Mouse (Mus musculus) midbrain, embryonic 11.5 days (tissue): ENCODE measurements around the gene Kif11. TPM values are rescaled to one million over a fixed set of nuclear protein-coding genes. Genes with fewer than 3 reads are reported as not detected.

Experiments
- ATAC-seq: fragments of 200-750 bp; cut with Nextera tagmentation; 2 replicates; pipeline ENCODE4 v1.8.0; 2017; ENCODE audit warnings: moderate TSS enrichment, moderate library complexity; ENCODE audit not compliant: low FRiP score
- DNase-seq: peaks from one replicate; pipeline ENCODE4 v3.0.0; 2015; ENCODE audit warnings: low spot score; ENCODE audit errors: missing footprints
- H3K27ac ChIP-seq: fragments of 300-500 bp; sonication (generic); 2 replicates; pipeline ENCODE4 v1.5.1; 2014; ENCODE audit warnings: low read depth, low read length
- H3K27me3 ChIP-seq: fragments of 300-500 bp; sonication (generic); 2 replicates; pipeline ENCODE4 v1.6.1; 2014; ENCODE audit warnings: mild to moderate bottlenecking, low read length, moderate library complexity, mixed read lengths; ENCODE audit not compliant: control insufficient read depth, insufficient read depth
- H3K36me3 ChIP-seq: fragments of 300-500 bp; sonication (generic); 2 replicates; pipeline ENCODE4 v1.6.1; 2014; ENCODE audit warnings: mild to moderate bottlenecking, low read length, moderate library complexity, mixed read lengths; ENCODE audit not compliant: control insufficient read depth, insufficient read depth
- H3K4me1 ChIP-seq: fragments of 300-500 bp; sonication (generic); 2 replicates; pipeline ENCODE4 v1.6.1; 2014; ENCODE audit warnings: low read length; ENCODE audit not compliant: control insufficient read depth, insufficient read depth
- H3K4me2 ChIP-seq: fragments of 300-500 bp; sonication (generic); 2 replicates; pipeline ENCODE4 v1.6.1; 2014; ENCODE audit warnings: mild to moderate bottlenecking, moderate library complexity
- H3K4me3 ChIP-seq: fragments of 300-500 bp; sonication (generic); 2 replicates; pipeline ENCODE4 v1.5.1; 2014; ENCODE audit warnings: low read depth, low read length
- H3K9ac ChIP-seq: fragments of 300-500 bp; sonication (generic); 2 replicates; pipeline ENCODE4 v1.6.1; 2014; ENCODE audit warnings: low read length
- H3K9me3 ChIP-seq: fragments of 300-500 bp; sonication (generic); 2 replicates; pipeline ENCODE4 v1.6.1; 2016; ENCODE audit warnings: low read length; ENCODE audit not compliant: control insufficient read depth
- WGBS: fragments of 180-500 bp; shearing (Covaris S2); extraction: QIAGEN DNeasy Blood & Tissue Kit; methylation state at CpG from one replicate; pipeline ENCODE4 v1.1.7; 2014; 5-methylcytosine and 5-hydroxymethylcytosine counted together
- polyA plus RNA-seq: library from polyadenylated mRNA; unstranded; fragments of >200 nt; fragmentation: Nextera tagmentation; extraction: Ambion mirVana; gene quantifications from 2 replicates; pipeline ENCODE4 v1.2.1, GENCODE M21; 2014

The Kif11 gene
- polyA plus RNA-seq, 1 experiment from 2014 or later = 97.6 TPM

- DNase-seq (peak; percentile 91), ATAC-seq (peak; percentile 36)
- WGBS = 1% methylated on average over 77 of the region's 77 CpGs
- no peaks in the 10 kb centered on the region for H3K9me3 ChIP-seq
- peak overlapping the region; percentile 35 for H3K4me3 ChIP-seq
- peak overlapping the region; percentile 21; the same call in 1 of the 2 replicates for H3K9ac ChIP-seq
- peak overlapping the region; percentile 46 for H3K4me2 ChIP-seq
- H3K27me3 ChIP-seq = peaks cover 76% of the 10 kb centered on the region
- peaks cover 8% of the 10 kb centered on the region for H3K4me1 ChIP-seq
- no peak overlapping the region for H3K27ac ChIP-seq
- H3K36me3 ChIP-seq = no peaks in the 10 kb centered on the region
These were observed 59.0 kb downstream of the Kif11 start for GRCm38 (mm10) chr19:37435041-37435852.

GRCm38 (mm10) chr19:37435853-37436174 lies 59.6 kb downstream of the Kif11 start:
- Histone ChIP-seq H3K36me3 (no peaks in the 10 kb centered on the region), H3K27me3 (peaks cover 76% of the 10 kb centered on the region), H3K4me1 (peaks cover 8% of the 10 kb centered on the region), H3K4me2 (no peak overlapping the region), H3K4me3 (no peak overlapping the region), H3K9me3 (no peaks in the 10 kb centered on the region), H3K9ac (no peak overlapping the region), H3K27ac (no peak overlapping the region)
- ATAC-seq (no peak), DNase-seq (peak; percentile 94)
- 4% methylated on average over 10 of the region's 10 CpGs for WGBS

GRCm38 (mm10) chr19:37436514-37437288 lies 60.5 kb downstream of the Kif11 start:
- peaks cover 8% of the 10 kb centered on the region for H3K4me1 ChIP-seq
- H3K9me3 ChIP-seq = no peaks in the 10 kb centered on the region
- no peak overlapping the region for H3K27ac ChIP-seq
- ATAC-seq (no peak), DNase-seq (peak; percentile 95)
- H3K4me2 ChIP-seq = no peak overlapping the region
- H3K27me3 ChIP-seq = peaks cover 73% of the 10 kb centered on the region
- no peak overlapping the region for H3K4me3 ChIP-seq
- WGBS = 3% methylated on average over 28 of the region's 28 CpGs
- no peaks in the 10 kb centered on the region for H3K36me3 ChIP-seq
- no peak overlapping the region for H3K9ac ChIP-seq

GRCm38 (mm10) chr19:37437289-37437606 lies 61.0 kb downstream of the Kif11 start:
- H3K9me3 ChIP-seq = no peaks in the 10 kb centered on the region
- ATAC-seq (no peak), DNase-seq (peak; percentile 88)
- no peak overlapping the region for H3K4me2 ChIP-seq
- H3K27ac ChIP-seq = no peak overlapping the region
- H3K36me3 ChIP-seq = no peaks in the 10 kb centered on the region
- peaks cover 69% of the 10 kb centered on the region for H3K27me3 ChIP-seq
- 6% methylated on average over 14 of the region's 14 CpGs for WGBS
- no peak overlapping the region for H3K9ac ChIP-seq
- H3K4me1 ChIP-seq = peaks cover 8% of the 10 kb centered on the region
- H3K4me3 ChIP-seq = no peak overlapping the region

GRCm38 (mm10) chr19:37440181-37440580 lies 64.0 kb downstream of the Kif11 start:
- Histone ChIP-seq H3K4me2 (no peak overlapping the region), H3K36me3 (no peaks in the 10 kb centered on the region), H3K9me3 (no peaks in the 10 kb centered on the region), H3K27me3 (peaks cover 41% of the 10 kb centered on the region), H3K27ac (no peak overlapping the region), H3K4me3 (no peak overlapping the region), H3K4me1 (no peaks in the 10 kb centered on the region), H3K9ac (no peak overlapping the region)
- no peak for DNase-seq
- WGBS = 75% methylated on average over 4 of the region's 4 CpGs
- ATAC-seq = no peak

GRCm38 (mm10) chr19:37440708-37441475 lies 64.7 kb downstream of the Kif11 start:
- H3K4me2 ChIP-seq = no peak overlapping the region
- no peak for DNase-seq
- no peak overlapping the region for H3K27ac ChIP-seq
- H3K4me3 ChIP-seq = no peak overlapping the region
- H3K9me3 ChIP-seq = no peaks in the 10 kb centered on the region
- WGBS = 72% methylated on average over 16 of the region's 16 CpGs
- H3K36me3 ChIP-seq = no peaks in the 10 kb centered on the region
- no peaks in the 10 kb centered on the region for H3K4me1 ChIP-seq
- ATAC-seq = no peak
- H3K27me3 ChIP-seq = peaks cover 34% of the 10 kb centered on the region
- no peak overlapping the region for H3K9ac ChIP-seq

- WGBS = 79% methylated on average over 10 of the region's 10 CpGs
- Histone ChIP-seq H3K4me2 (no peak overlapping the region), H3K4me3 (no peak overlapping the region), H3K4me1 (no peaks in the 10 kb centered on the region), H3K27ac (no peak overlapping the region), H3K36me3 (no peaks in the 10 kb centered on the region), H3K9ac (no peak overlapping the region), H3K9me3 (no peaks in the 10 kb centered on the region), H3K27me3 (peaks cover 15% of the 10 kb centered on the region)
- no peak for ATAC-seq
- DNase-seq = no peak
These were observed 66.5 kb downstream of the Kif11 start for GRCm38 (mm10) chr19:37442524-37443286.

- Histone ChIP-seq H3K9me3 (no peaks in the 10 kb centered on the region), H3K27ac (no peak overlapping the region), H3K36me3 (no peaks in the 10 kb centered on the region), H3K4me1 (no peaks in the 10 kb centered on the region), H3K9ac (no peak overlapping the region), H3K4me3 (no peak overlapping the region), H3K4me2 (no peak overlapping the region), H3K27me3 (peaks cover 9% of the 10 kb centered on the region)
- 77% methylated on average over 4 of the region's 4 CpGs for WGBS
- no peak for DNase-seq
- no peak for ATAC-seq
These were observed 67.5 kb downstream of the Kif11 start for GRCm38 (mm10) chr19:37443631-37444140.
